Mouse (Mus musculus): ENCODE results near the gene Tfap4. TPM values are rescaled to one million over a fixed set of nuclear protein-coding genes. Genes with fewer than 3 reads are reported as not detected.
"Not testable (repeated sequence)": the region's sequence is repeated elsewhere in the genome, so short reads cannot be mapped to it uniquely, and the experiment has no call there.

The Tfap4 gene
- polyA plus RNA-seq, 1 experiment from 2014 or later: 41.4 TPM

DNA sequence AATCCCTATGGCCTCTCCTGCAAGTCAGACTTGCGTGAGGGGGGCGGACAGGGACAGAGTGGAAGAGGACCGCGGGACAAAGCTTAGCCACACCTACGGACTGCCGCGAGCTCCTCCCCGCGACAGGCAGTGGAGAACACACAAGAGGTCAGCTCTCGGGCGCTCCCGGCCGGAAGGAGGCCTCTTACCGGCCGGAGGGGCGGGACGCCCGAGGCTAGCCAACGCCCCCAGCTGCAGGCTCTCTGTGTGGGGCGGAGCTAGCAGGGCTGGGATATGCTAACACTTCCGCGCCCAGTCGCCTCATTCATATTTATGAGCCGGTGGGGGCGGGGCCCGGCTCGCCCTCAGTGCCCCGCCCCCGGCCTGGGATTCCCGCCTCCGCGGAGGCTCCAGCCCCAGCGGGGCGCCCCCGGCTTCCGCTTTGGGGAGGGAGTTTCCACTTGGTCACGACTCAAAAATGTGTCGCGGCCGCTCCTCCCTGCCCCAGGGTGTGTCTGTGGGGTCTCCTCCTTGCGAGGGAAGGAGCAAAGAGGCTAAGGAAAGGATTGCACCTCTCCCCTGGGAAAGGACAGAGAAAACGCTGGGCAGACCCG, 27.0 kb upstream of the Tfap4 start:
- H3K27ac ChIP-seq: peak overlapping the region; percentile 93
- peaks cover 17% of the 10 kb centered on the region for H3K36me3 ChIP-seq
- H3K9me3 ChIP-seq (replicated peaks): no peaks in the 10 kb centered on the region
- no peaks in the 10 kb centered on the region for H3K27me3 ChIP-seq (ENCODE audit: low read depth, poor library complexity, severe bottlenecking)
- H3K4me1 ChIP-seq: peaks cover 25% of the 10 kb centered on the region
- DNase-seq (ENCODE audit: low spot score): peak; percentile 97
- peak overlapping the region; percentile 51 for H3K4me3 ChIP-seq
- under 1% methylated on average over 43 of the region's 43 CpGs for WGBS

DNA sequence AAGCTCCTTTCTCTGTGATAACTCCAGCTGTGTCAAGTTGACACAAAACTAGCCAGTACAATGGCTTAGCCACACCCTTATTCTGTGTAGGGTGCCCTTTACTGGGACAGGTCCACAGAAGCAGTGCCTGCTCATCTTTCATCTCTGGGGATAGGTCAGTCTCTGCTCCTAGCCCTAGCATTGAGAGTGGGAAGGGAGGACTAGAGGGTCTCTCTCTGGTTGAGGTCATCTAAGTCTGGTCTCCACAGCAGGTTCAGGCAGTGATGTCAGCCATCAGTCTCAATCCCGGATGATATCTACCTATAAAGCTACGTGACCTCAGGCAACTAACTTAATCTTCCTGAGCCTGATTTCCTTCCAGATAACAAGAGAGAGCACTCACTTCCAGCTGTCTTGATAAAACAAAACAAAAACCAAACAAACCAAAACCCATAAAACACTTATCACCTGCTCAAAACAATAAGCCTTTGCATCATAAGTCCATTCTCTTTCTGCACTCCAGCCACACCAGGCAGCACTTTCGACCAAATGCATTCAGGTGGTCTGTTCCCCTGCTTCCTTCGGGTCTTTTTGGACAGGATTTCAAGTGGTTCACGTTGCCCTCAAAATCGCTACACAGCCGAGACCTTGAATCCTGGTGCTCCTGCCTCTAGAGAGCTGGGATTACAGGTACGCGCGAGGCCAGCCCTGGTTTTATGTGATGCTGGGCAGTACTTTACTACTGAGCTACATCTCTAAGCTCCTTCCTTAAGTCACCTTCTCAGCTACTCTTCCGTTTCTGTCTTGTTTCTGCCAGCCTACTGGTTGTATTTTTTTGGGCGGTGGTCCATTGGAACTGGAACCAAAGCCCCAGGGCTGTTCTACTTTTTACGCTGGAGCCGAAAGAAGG, 26.2 kb upstream of the Tfap4 start:
- WGBS: 9% methylated on average over 14 of the region's 14 CpGs
- Histone ChIP-seq H3K9me3 (replicated peaks) (no peaks in the 10 kb centered on the region), H3K27ac (peak overlapping the region; percentile 93), H3K4me3 (peak overlapping the region; percentile 51), H3K4me1 (peaks cover 25% of the 10 kb centered on the region), H3K36me3 (peaks cover 13% of the 10 kb centered on the region), H3K27me3 (ENCODE audit: low read depth, poor library complexity, severe bottlenecking) (no peaks in the 10 kb centered on the region)
- DNase-seq (ENCODE audit: low spot score): no peak

DNA sequence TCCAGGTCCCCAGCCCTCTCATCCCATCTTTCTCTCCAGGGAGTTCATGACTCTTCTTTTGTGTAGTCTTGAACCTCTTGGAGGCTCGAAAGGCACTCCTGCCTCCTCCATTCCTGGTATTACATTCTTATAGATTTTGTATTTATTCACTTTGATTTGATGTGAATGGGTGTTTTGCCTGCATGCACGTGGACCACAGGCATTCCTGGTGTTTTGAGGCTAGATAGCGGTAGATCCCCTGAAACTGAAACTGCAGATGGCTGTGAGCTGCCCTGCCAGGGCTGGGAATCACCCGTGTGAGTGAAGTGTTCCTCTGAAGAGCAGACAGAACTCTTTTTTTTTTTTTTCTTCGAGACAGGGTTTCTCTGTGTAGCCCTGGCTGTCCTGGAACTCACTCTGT, 24.8 kb upstream of the Tfap4 start:
- Histone ChIP-seq H3K27me3 (ENCODE audit: low read depth, poor library complexity, severe bottlenecking) (no peaks in the 10 kb centered on the region), H3K4me1 (peaks cover 25% of the 10 kb centered on the region), H3K9me3 (replicated peaks) (no peaks in the 10 kb centered on the region), H3K36me3 (peaks cover under 1% of the 10 kb centered on the region; the same call in 1 of the 2 replicates), H3K27ac (no peak overlapping the region), H3K4me3 (no peak overlapping the region)
- no peak for DNase-seq (ENCODE audit: low spot score)
- WGBS: 79% methylated on average over 5 of the region's 5 CpGs

DNA sequence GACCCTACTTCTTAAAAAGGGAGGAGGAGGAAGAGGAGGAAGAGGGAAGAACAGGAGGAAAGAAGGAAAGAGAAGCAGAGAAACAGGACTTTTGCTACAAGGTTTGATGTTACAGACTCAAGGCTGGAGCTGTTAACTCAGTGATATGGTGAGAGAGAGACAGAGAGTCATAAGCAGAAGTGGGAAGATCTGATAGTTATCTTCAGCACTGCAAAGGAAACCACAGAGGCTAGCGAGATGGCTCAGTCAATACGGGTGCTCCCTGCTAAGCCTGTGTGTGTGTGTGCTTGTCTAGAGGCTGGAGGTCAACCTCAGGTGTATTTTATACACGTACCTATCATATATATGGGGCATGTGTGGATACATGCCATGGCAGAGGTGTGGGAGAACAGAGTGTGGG, 24.2 kb upstream of the Tfap4 start:
- no peak for DNase-seq (ENCODE audit: low spot score)
- H3K4me1 ChIP-seq: peaks cover 25% of the 10 kb centered on the region
- 76% methylated on average over 3 of the region's 3 CpGs for WGBS
- H3K27me3 ChIP-seq (ENCODE audit: low read depth, poor library complexity, severe bottlenecking): no peaks in the 10 kb centered on the region
- H3K27ac ChIP-seq: no peak overlapping the region
- no peaks in the 10 kb centered on the region for H3K36me3 ChIP-seq
- no peaks in the 10 kb centered on the region for H3K9me3 ChIP-seq (replicated peaks)
- no peak overlapping the region for H3K4me3 ChIP-seq

DNA sequence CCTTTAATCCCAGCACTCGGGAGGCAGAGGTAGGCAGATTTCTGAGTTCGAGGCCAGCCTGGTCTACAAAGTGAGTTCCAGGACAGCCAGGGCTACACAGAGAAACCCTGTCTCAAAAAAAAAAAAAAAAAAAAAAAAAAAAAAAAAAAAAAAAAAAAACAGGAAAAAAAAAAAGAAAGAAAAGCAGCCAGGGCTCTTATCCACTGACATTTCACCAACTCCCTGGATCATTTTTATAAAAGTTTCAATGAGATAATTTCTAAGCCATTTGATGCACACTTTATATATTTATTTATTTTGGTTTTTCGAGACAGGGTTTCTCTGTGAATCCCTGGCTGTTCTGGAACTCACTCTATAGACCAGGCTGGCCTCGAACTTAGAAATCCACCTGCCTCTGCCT, 21.5 kb upstream of the Tfap4 start:
- H3K4me1 ChIP-seq: peaks cover 14% of the 10 kb centered on the region
- not testable (repeated sequence) for H3K36me3 ChIP-seq; H3K27ac ChIP-seq; H3K4me3 ChIP-seq; DNase-seq (ENCODE audit: low spot score); H3K27me3 ChIP-seq (ENCODE audit: low read depth, poor library complexity, severe bottlenecking); H3K9me3 ChIP-seq (replicated peaks)
- 85% methylated on average over 4 of the region's 4 CpGs for WGBS

DNA sequence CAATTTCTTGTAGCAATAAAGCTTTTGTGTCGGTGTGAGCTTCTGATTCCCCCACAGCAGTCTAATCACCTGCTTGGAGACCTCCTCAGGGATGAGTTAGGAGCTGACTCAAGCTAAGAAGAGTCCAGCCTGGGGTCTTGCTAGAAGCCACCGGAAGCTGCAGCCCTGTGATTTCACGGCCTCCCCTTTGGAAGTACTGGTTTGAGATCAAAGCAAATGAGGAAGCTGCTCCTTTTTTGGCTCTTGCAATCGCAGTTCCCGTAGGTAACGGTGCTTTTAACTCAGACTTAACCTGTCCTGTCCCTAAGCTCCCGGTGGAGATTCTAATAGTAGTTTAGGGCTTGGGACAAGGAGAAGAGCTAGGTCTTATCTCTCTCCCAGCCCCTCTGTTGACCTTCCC, 19.0 kb upstream of the Tfap4 start:
- Histone ChIP-seq H3K4me3 (no peak overlapping the region), H3K4me1 (peaks cover 11% of the 10 kb centered on the region), H3K9me3 (replicated peaks) (no peaks in the 10 kb centered on the region), H3K36me3 (no peaks in the 10 kb centered on the region), H3K27me3 (ENCODE audit: low read depth, poor library complexity, severe bottlenecking) (no peaks in the 10 kb centered on the region), H3K27ac (no peak overlapping the region)
- DNase-seq (ENCODE audit: low spot score): no peak
- WGBS: 67% methylated on average over 7 of the region's 7 CpGs

DNA sequence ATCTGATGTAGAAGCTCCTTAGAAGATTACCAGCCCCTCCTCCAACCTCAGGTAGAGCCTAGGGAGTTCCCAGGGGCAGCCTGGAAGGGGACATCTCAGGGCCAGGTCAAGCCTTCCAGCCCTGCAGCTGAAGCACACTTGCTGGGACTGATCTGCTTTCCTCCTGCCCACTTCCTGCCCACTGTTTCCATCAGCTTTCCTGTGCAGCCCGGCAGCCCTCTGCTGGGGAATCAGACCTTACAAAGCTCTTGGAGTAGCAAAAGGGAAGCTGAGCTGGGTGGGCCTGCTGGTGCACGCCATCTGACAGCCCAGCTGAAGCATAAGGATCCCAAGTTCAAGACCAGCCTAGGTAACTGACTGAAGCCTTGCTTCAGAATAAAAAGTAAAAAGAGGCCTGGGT, 17.2 kb upstream of the Tfap4 start:
- no peaks in the 10 kb centered on the region for H3K9me3 ChIP-seq (replicated peaks)
- DNase-seq (ENCODE audit: low spot score): no peak
- no peaks in the 10 kb centered on the region for H3K36me3 ChIP-seq
- 68% methylated on average over 2 of the region's 2 CpGs for WGBS
- H3K4me1 ChIP-seq: peaks cover 11% of the 10 kb centered on the region
- no peak overlapping the region for H3K4me3 ChIP-seq
- H3K27me3 ChIP-seq (ENCODE audit: low read depth, poor library complexity, severe bottlenecking): no peaks in the 10 kb centered on the region
- H3K27ac ChIP-seq: no peak overlapping the region; the same call in 1 of the 2 replicates

DNA sequence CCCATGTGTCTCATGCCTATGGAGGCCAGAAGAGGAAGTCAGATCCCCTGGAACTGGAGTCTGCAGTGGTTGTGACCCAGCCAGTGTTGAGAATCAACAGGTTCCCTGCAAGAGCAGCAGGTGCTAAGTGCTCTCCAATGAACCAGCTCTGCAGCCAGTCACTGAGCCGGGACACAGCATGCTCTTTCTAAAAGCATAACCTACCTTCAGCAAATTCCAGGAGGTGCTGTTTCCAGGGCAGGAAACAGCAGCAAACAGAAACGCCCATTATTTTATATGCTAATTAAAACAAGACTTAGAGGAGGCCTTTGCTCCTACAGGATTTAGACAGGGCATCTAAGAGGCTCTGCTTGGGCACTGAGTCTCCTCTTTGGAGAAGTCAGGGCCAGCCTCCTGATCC, 16.4 kb upstream of the Tfap4 start:
- Histone ChIP-seq H3K27ac (no peak overlapping the region), H3K4me1 (peaks cover 17% of the 10 kb centered on the region), H3K9me3 (replicated peaks) (no peaks in the 10 kb centered on the region), H3K4me3 (no peak overlapping the region), H3K36me3 (no peaks in the 10 kb centered on the region), H3K27me3 (ENCODE audit: low read depth, poor library complexity, severe bottlenecking) (no peaks in the 10 kb centered on the region)
- DNase-seq (ENCODE audit: low spot score): no peak
- WGBS: 54% methylated on average over 2 of the region's 2 CpGs

DNA sequence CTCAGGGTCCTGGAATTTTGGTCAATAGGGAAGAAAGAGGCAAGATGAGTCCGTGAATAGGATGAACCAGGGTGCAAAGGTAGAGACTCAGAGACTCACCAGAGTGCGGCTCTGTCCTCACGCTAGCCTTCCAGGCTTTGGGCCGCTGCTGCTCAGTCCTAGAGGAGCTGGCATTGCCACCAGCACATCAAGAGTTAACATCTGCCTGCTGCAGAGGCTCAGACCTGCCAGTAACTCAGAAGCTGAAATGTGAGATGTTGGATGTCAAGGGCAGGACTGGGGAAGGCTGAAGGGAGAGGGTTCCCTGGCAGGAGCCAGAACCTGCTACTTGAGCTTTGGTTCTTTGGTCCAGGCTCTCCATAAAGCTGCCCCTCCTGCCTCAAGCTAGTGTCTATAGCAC, 11.1 kb upstream of the Tfap4 start:
- Histone ChIP-seq H3K4me3 (no peak overlapping the region), H3K27ac (peak overlapping the region; percentile 68), H3K4me1 (peaks cover 20% of the 10 kb centered on the region), H3K9me3 (replicated peaks) (no peaks in the 10 kb centered on the region), H3K36me3 (no peaks in the 10 kb centered on the region), H3K27me3 (ENCODE audit: low read depth, poor library complexity, severe bottlenecking) (no peaks in the 10 kb centered on the region)
- peak; percentile 46 for DNase-seq (ENCODE audit: low spot score)
- WGBS: 49% methylated on average over 4 of the region's 4 CpGs

DNA sequence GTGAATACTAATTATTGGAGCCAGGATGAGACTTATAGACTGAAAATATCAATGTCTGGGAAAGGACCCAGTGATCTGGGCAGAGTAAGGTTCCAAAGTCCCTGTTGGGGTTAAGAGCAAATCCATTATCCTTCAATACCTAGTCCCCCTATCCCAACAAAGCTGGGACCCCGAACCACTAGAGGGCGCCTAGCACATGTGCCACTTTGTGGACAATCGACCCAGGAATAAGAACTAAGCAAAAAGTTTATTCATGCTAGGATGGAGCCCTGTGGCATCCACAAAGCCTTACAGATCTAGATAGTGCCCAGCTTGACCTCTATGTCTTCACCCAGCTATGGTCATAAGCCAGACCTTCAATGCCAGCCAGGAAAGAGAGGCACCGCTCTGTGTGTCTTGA, 8.3 kb upstream of the Tfap4 start:
- H3K9me3 ChIP-seq (replicated peaks): no peaks in the 10 kb centered on the region
- no peaks in the 10 kb centered on the region for H3K27me3 ChIP-seq (ENCODE audit: low read depth, poor library complexity, severe bottlenecking)
- peak; percentile 91 for DNase-seq (ENCODE audit: low spot score)
- peak overlapping the region; percentile 67; the same call in 1 of the 2 replicates for H3K27ac ChIP-seq
- H3K4me1 ChIP-seq: peaks cover 20% of the 10 kb centered on the region
- 17% methylated on average over 4 of the region's 4 CpGs for WGBS
- no peaks in the 10 kb centered on the region for H3K36me3 ChIP-seq
- no peak overlapping the region for H3K4me3 ChIP-seq

DNA sequence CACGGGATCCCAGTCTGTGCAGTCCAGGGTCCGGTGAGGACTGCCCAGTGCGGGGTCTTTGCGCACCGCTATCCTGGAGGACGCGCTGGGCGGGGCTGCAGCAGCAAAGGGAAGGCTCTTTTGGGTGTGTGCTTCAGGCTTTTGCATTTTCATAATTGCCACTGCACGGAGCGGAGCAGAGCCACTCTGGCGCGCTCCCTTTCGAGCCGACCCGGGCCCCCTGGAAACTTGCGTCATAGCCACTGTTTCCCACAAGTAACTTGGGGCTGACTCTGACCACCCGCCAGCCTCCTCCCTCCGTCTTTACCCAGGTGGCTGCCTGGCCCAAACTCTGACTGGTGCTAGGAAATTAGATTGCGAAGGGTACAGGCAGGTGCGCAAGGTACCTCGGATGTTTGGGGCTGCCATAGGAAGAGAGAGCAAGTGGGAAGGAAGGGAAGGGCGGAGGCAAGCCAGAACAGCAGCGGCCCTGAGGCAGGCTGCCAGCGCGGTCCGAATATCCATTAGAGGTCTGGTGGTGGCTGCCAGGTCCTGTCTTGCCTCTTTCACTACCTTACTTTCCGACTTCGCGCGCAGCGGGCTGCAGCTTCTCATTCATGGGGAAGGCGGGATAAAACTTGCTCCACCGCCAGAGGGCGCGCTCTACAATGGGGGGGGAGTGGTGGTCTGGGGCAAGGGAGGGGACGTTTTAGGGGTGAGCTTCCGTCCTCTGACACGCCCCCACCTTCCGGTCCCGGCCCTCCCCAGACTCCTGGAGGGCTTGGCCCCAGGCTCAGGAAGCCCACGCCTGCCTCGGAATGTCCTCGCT, 695 bp upstream of the Tfap4 start:
- peak; percentile 86 for DNase-seq (ENCODE audit: low spot score)
- H3K9me3 ChIP-seq (replicated peaks): no peaks in the 10 kb centered on the region
- peaks cover 27% of the 10 kb centered on the region for H3K4me1 ChIP-seq
- under 1% methylated on average over 43 of the region's 43 CpGs for WGBS
- peaks cover 15% of the 10 kb centered on the region for H3K36me3 ChIP-seq
- H3K27ac ChIP-seq: peak overlapping the region; percentile 97
- peak overlapping the region; percentile 90 for H3K4me3 ChIP-seq
- no peaks in the 10 kb centered on the region for H3K27me3 ChIP-seq (ENCODE audit: low read depth, poor library complexity, severe bottlenecking)

DNA sequence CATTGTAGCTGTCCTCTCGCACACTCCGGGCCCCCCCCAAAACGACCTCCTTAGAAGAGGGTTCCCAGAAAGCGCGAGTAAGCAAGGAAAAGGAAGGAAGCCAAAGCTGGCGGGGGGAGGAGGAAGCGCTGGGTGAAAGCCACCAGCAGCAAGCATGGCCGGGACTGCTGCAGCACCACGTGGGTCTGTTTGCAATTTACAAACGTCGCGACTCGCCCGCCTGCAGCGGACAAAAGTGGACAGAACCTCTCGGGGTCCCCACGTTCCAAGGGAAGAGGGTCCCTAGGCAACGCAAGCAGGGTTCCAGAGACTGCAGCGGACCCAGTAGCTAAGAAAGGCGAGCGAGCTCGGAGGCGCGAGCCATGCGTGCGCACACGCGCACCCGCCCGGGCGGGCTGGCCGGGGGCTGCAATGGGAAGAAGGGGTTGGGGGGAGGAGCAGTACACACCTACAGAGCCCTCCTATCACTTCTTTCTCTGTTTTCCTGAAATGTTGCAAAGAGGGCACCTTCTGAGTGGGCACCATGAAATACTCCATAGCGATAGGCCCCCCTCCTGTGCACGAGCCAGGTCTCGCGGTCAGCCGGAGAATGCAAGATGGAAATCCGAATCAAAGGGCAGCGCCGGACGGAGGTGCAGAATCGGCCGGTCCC, 548 bp downstream of the Tfap4 start:
- Histone ChIP-seq H3K4me3 (peak overlapping the region; percentile 90), H3K27me3 (ENCODE audit: low read depth, poor library complexity, severe bottlenecking) (no peaks in the 10 kb centered on the region), H3K27ac (peak overlapping the region; percentile 97), H3K9me3 (replicated peaks) (no peaks in the 10 kb centered on the region), H3K36me3 (peaks cover 19% of the 10 kb centered on the region), H3K4me1 (peaks cover 36% of the 10 kb centered on the region)
- peak; percentile 80 for DNase-seq (ENCODE audit: low spot score)
- WGBS: under 1% methylated on average over 43 of the region's 43 CpGs
